Mouse (Mus musculus): Measurements from ENCODE around the gene Irf1. TPM values are rescaled to one million over a fixed set of nuclear protein-coding genes. Genes with fewer than 3 reads are reported as not detected.

The Irf1 gene
- total and polyA plus RNA-seq, 2 experiments from 2014 or later, result 4.4 to 8.5 TPM

GRCm38 (mm10) chr11:53797386-53797920 lies 27.6 kb downstream of the Irf1 start:
- Histone ChIP-seq H3K4me3 (ENCODE audit: low read length) (no peak overlapping the region), H3K27ac (no peak overlapping the region), H3K4me2 (ENCODE audit: low read depth, low read length) (no peak overlapping the region), H3K4me1 (ENCODE audit: insufficient read depth, low read length) (no peaks in the 10 kb centered on the region), H3K9me3 (ENCODE audit: low read length) (no peaks in the 10 kb centered on the region), H3K27me3 (ENCODE audit: insufficient read depth, low read length) (no peaks in the 10 kb centered on the region), H3K9ac (replicated peaks; ENCODE audit: low read length) (no peak overlapping the region), H3K36me3 (ENCODE audit: insufficient read depth, low read length) (no peaks in the 10 kb centered on the region)
- WGBS, result 56% methylated on average over 6 of the region's 6 CpGs
- TF ChIP-seq CTCF (IDR thresholded peaks at IDR 0.05; ENCODE audit: low read depth), result no peak
- ATAC-seq (no peak), DNase-seq (ENCODE audit: low spot score) (no peak)

- H3K36me3 ChIP-seq (ENCODE audit: insufficient read depth, low read length), result no peaks in the 10 kb centered on the region
- no peak for TF ChIP-seq CTCF (IDR thresholded peaks at IDR 0.05; ENCODE audit: low read depth)
- no peaks in the 10 kb centered on the region for H3K27me3 ChIP-seq (ENCODE audit: insufficient read depth, low read length)
- no peak overlapping the region for H3K4me3 ChIP-seq (ENCODE audit: low read length)
- no peak overlapping the region for H3K4me2 ChIP-seq (ENCODE audit: low read depth, low read length)
- 90% methylated on average over 10 of the region's 10 CpGs for WGBS
- H3K9ac ChIP-seq (replicated peaks; ENCODE audit: low read length), result no peak overlapping the region
- DNase-seq (ENCODE audit: low spot score) (no peak), ATAC-seq (no peak)
- H3K4me1 ChIP-seq (ENCODE audit: insufficient read depth, low read length), result no peaks in the 10 kb centered on the region
- no peak overlapping the region for H3K27ac ChIP-seq
- H3K9me3 ChIP-seq (ENCODE audit: low read length), result no peaks in the 10 kb centered on the region
These were observed 28.4 kb downstream of the Irf1 start for GRCm38 (mm10) chr11:53798041-53798711.

GRCm38 (mm10) chr11:53800036-53800435 lies 30.2 kb downstream of the Irf1 start:
- DNase-seq (ENCODE audit: low spot score), result no peak
- Histone ChIP-seq H3K9ac (replicated peaks; ENCODE audit: low read length) (no peak overlapping the region), H3K4me3 (ENCODE audit: low read length) (no peak overlapping the region), H3K27me3 (ENCODE audit: insufficient read depth, low read length) (no peaks in the 10 kb centered on the region), H3K27ac (no peak overlapping the region), H3K4me2 (ENCODE audit: low read depth, low read length) (no peak overlapping the region), H3K9me3 (ENCODE audit: low read length) (no peaks in the 10 kb centered on the region), H3K36me3 (ENCODE audit: insufficient read depth, low read length) (no peaks in the 10 kb centered on the region), H3K4me1 (ENCODE audit: insufficient read depth, low read length) (no peaks in the 10 kb centered on the region)
- no peak for ATAC-seq
- 66% methylated on average over 4 of the region's 4 CpGs for WGBS
- TF ChIP-seq CTCF (IDR thresholded peaks at IDR 0.05; ENCODE audit: low read depth), result no peak

- H3K9ac ChIP-seq (replicated peaks; ENCODE audit: low read length), result no peak overlapping the region
- no peak for TF ChIP-seq CTCF (IDR thresholded peaks at IDR 0.05; ENCODE audit: low read depth)
- 88% methylated on average over 5 of the region's 5 CpGs for WGBS
- ATAC-seq (no peak), DNase-seq (ENCODE audit: low spot score) (no peak)
- H3K4me3 ChIP-seq (ENCODE audit: low read length), result no peak overlapping the region
- no peaks in the 10 kb centered on the region for H3K4me1 ChIP-seq (ENCODE audit: insufficient read depth, low read length)
- no peaks in the 10 kb centered on the region for H3K9me3 ChIP-seq (ENCODE audit: low read length)
- H3K36me3 ChIP-seq (ENCODE audit: insufficient read depth, low read length), result no peaks in the 10 kb centered on the region
- no peak overlapping the region for H3K27ac ChIP-seq
- H3K27me3 ChIP-seq (ENCODE audit: insufficient read depth, low read length), result no peaks in the 10 kb centered on the region
- no peak overlapping the region for H3K4me2 ChIP-seq (ENCODE audit: low read depth, low read length)
These were observed 31.2 kb downstream of the Irf1 start for GRCm38 (mm10) chr11:53800975-53801374.

- H3K4me2 ChIP-seq (ENCODE audit: low read depth, low read length), result no peak overlapping the region
- DNase-seq (ENCODE audit: low spot score) (no peak), ATAC-seq (no peak)
- no peaks in the 10 kb centered on the region for H3K27me3 ChIP-seq (ENCODE audit: insufficient read depth, low read length)
- 82% methylated on average over 12 of the region's 12 CpGs for WGBS
- H3K4me1 ChIP-seq (ENCODE audit: insufficient read depth, low read length), result no peaks in the 10 kb centered on the region
- no peak for TF ChIP-seq CTCF (IDR thresholded peaks at IDR 0.05; ENCODE audit: low read depth)
- no peak overlapping the region for H3K27ac ChIP-seq
- H3K4me3 ChIP-seq (ENCODE audit: low read length), result no peak overlapping the region
- H3K9ac ChIP-seq (replicated peaks; ENCODE audit: low read length), result no peak overlapping the region
- no peaks in the 10 kb centered on the region for H3K36me3 ChIP-seq (ENCODE audit: insufficient read depth, low read length)
- no peaks in the 10 kb centered on the region for H3K9me3 ChIP-seq (ENCODE audit: low read length)
These were observed 33.3 kb downstream of the Irf1 start for GRCm38 (mm10) chr11:53803093-53803492.

- TF ChIP-seq CTCF (IDR thresholded peaks at IDR 0.05; ENCODE audit: low read depth), result no peak
- 88% methylated on average over 6 of the region's 6 CpGs for WGBS
- no peak overlapping the region for H3K4me3 ChIP-seq (ENCODE audit: low read length)
These were observed 33.7 kb downstream of the Irf1 start for GRCm38 (mm10) chr11:53803494-53803893.

More at GRCm38 (mm10) chr11:53803494-53803893, 33.7 kb downstream of the Irf1 start:
- H3K9me3 ChIP-seq (ENCODE audit: low read length), result no peaks in the 10 kb centered on the region
- H3K4me2 ChIP-seq (ENCODE audit: low read depth, low read length), result no peak overlapping the region
- no peaks in the 10 kb centered on the region for H3K27me3 ChIP-seq (ENCODE audit: insufficient read depth, low read length)
- no peak for DNase-seq (ENCODE audit: low spot score)
- no peak for ATAC-seq
- no peaks in the 10 kb centered on the region for H3K36me3 ChIP-seq (ENCODE audit: insufficient read depth, low read length)
- H3K4me1 ChIP-seq (ENCODE audit: insufficient read depth, low read length), result no peaks in the 10 kb centered on the region
- no peak overlapping the region for H3K27ac ChIP-seq
- no peak overlapping the region for H3K9ac ChIP-seq (replicated peaks; ENCODE audit: low read length)

Data from hindbrain, postnatal 0 days (tissue).